Mouse (Mus musculus): Measurements from ENCODE around the gene Ctsf. TPM values are rescaled to one million over a fixed set of nuclear protein-coding genes. Genes with fewer than 3 reads are reported as not detected.
"Not testable (repeated sequence)": the region's sequence is repeated elsewhere in the genome, so short reads cannot be mapped to it uniquely, and the experiment has no call there.

Gene Ctsf
- 62.7 and 63.9 TPM in 2 replicates for polyA plus RNA-seq (2015; fragmentation: Nextera tagmentation; extraction: Ambion mirVana)

DNA sequence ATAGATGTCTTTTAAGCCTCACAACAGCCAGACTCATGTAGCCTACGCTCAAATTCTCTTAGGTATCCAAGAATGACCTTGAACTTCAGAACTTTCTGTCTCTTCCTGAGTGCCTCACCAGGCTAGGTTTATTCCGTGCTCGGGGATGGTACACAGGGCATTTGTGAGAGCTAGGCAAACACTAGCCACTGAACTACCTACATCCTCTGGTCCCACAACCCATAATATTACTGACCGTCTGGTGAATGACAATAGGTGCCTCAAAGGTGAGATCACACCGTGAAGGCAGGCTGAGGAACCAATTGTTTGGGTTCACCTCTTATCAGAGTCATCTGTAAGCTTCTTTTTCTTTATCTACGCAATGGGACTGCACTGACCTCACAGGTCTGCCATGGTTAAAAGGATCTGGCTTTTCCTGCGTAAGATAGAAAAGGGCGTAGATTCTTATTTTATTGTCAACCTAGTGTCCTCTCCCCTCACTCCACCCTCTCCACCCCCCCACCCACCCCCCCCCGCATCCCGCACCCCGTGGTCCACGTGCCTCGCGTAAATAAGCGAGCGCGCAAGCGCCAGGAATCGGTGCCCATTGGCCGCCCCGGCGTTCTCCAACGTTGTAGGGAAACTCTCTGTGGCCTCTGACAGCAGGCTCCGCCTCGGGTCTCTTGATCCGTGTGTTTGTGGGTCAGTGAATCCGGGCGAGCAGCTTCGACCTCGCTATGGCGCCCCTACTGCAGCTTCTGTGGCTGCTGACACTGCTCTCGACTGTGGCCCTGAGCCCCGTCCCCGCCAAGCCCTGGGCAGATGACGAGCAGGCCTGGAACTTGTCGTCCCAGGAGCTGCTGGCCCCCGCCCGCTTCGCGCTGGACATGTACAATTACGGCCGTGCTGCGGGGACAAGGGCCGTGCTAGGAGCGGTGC lies at the start of gene Ctsf:
TSS of gene Ctsf (plus strand) at position 579 of the 918 bp plus-strand sequence.
- H3K9ac ChIP-seq: peak within 1 kb of the TSS; percentile 57
- no peak within 1 kb of the TSS for H3K27ac ChIP-seq (replicated peaks)

DNA sequence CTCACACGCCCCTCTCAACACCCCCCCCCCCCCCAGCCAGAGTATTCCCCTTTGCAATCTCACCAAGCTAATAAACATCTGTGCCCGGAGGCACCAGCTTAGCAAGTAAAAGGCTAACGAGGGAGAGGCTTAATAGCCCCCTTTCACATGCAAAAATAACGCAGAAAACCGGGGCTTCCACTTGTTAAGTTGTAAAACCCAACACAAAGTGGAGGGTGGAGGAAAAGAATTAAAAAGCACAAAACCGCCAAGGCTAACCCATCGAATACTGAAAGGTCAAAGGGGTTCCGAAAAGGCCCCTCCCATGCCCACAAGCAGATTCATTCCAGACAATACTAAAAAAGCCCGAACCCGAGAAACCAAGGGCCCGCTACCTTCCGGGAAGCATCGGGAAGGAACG lies 44.6 kb upstream of the Ctsf start:
- ATAC-seq (ENCODE audit: insufficient number of reproducible peaks, low FRiP score, low TSS enrichment, low read depth): no peak
- H3K4me2 ChIP-seq (replicated peaks): peak overlapping the region; percentile 64
- H3K27ac ChIP-seq (replicated peaks): peak overlapping the region; percentile 97
- H3K27me3 ChIP-seq: no peaks in the 10 kb centered on the region
- under 1% methylated on average over 14 of the region's 14 CpGs for WGBS
- no peaks in the 10 kb centered on the region for H3K9me3 ChIP-seq (replicated peaks)
- H3K9ac ChIP-seq: peak overlapping the region; percentile 70
- H3K36me3 ChIP-seq: no peaks in the 10 kb centered on the region
- H3K4me1 ChIP-seq: peaks cover 23% of the 10 kb centered on the region
- peak overlapping the region; percentile 93 for H3K4me3 ChIP-seq (replicated peaks)

More for the DNA sequence above, at the start of gene Ctsf:
- Histone ChIP-seq H3K27me3 (no peaks in the 10 kb centered on the region), H3K9me3 (replicated peaks) (no peaks in the 10 kb centered on the region), H3K4me3 (replicated peaks) (peak within 1 kb of the TSS; percentile 58), H3K4me2 (replicated peaks) (peak within 1 kb of the TSS; percentile 95), H3K4me1 (peaks cover 7% of the 10 kb centered on the region; the same call in 1 of the 2 replicates), H3K36me3 (0 out of 2 replicates have a peak, but pooled peaks cover 7% of the 10 kb centered on the region)
- 3% methylated on average over 45 of the region's 45 CpGs for WGBS
- peak; percentile 77; the same call in 1 of the 2 replicates for ATAC-seq (ENCODE audit: insufficient number of reproducible peaks, low FRiP score, low TSS enrichment, low read depth)

DNA sequence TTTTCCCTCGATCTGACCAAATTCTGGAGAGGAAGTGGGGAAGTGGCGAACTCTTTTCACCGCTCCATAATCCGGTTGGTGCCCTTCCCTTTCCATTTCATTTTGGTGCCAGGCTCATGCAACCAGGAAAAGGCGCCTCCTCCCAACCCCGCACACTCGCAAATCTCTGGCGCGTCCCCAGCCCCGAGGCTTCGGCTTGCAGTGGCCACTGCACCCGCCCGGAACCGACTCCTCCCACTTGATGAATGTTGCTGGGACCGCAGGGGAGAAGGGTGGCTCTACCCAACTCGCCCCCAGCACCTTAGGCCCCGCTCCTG lies 44.2 kb upstream of the Ctsf start:
- no peaks in the 10 kb centered on the region for H3K9me3 ChIP-seq (replicated peaks)

DNA sequence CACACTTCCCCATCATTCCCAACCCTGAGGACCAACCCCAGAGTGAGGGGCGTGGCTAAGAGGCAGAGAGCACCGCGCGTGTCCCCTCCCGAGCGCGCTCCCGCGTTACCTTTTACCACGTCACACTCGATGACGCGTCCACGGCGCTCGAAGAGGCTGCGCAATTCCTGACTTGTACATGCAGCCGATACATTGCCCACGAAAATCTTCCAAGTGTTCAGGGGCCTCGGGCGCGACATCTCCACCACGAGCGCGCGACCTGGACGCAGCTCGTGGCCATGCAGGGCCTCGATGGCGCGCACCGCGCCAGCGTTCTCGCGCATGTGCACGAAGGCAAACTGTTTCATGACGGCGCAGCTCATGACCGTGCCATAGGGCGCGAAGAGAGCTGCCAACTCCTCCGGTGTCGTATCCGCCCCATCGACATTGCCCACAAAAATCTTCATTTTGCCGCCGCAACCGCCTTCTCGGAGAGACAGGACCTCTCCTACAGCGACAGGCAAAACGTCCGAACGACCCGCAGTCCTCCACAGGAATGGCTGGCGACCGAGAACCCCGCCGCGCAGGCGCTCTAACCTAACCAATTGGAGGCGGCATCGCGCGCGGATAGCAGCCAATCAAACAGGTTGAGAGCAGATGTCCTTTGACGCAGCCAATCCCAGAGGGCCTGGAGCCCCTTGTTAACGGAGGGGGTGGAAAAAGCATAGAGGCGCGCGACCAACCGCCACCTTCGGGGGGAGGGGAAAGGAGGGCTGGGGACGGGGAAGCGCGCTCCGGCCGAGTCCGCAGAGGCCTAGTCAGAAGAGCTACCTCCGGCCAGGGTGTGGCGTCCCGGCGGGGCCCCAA lies 43.6 kb upstream of the Ctsf start, which contains the start of the genes Gm21992 and Rbm14:
TSS of gene Gm21992 (minus strand) at position 550 of the 846 bp plus-strand sequence.
TSS of gene Rbm14 (minus strand) at position 572 of the 846 bp plus-strand sequence.
- ATAC-seq (ENCODE audit: insufficient number of reproducible peaks, low FRiP score, low TSS enrichment, low read depth): peak; percentile 98
- Histone ChIP-seq H3K36me3 (no peaks in the 10 kb centered on the region), H3K4me3 (replicated peaks) (peak within 1 kb of the TSS; percentile 93), H3K9me3 (replicated peaks) (no peaks in the 10 kb centered on the region), H3K4me2 (replicated peaks) (peak within 1 kb of the TSS; percentile 64), H3K4me1 (peaks cover 23% of the 10 kb centered on the region), H3K9ac (peak within 1 kb of the TSS; percentile 70), H3K27ac (replicated peaks) (peak within 1 kb of the TSS; percentile 97), H3K27me3 (no peaks in the 10 kb centered on the region)
- under 1% methylated on average over 83 of the region's 83 CpGs for WGBS

More for the DNA sequence above, 44.2 kb upstream of the Ctsf start:
- no peak for ATAC-seq (ENCODE audit: insufficient number of reproducible peaks, low FRiP score, low TSS enrichment, low read depth)
- WGBS: under 1% methylated on average over 17 of the region's 17 CpGs
- Histone ChIP-seq H3K9ac (peak overlapping the region; percentile 70), H3K27me3 (no peaks in the 10 kb centered on the region), H3K4me2 (replicated peaks) (peak overlapping the region; percentile 64), H3K4me1 (peaks cover 23% of the 10 kb centered on the region), H3K36me3 (no peaks in the 10 kb centered on the region), H3K4me3 (replicated peaks) (peak overlapping the region; percentile 93), H3K27ac (replicated peaks) (peak overlapping the region; percentile 97)

DNA sequence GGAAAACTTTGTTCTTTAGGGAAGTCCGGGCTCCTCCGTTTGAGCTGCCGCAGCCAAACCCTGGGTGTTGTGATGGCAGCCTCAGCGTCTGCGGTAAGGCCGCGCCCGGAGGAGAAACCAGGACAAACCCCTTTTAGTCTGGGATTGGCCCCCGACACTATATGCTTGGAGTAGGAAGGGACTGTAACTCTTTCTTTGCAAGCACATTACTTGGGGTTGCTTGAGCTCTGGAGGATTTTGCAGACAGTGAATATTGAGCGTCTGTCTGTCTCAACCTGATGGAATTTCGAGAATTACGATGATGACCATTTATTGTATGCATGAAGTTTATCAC lies 43.1 kb upstream of the Ctsf start:
- Histone ChIP-seq H3K27me3 (no peaks in the 10 kb centered on the region), H3K4me2 (replicated peaks) (peak overlapping the region; percentile 64), H3K4me3 (replicated peaks) (peak overlapping the region; percentile 93), H3K27ac (replicated peaks) (peak overlapping the region; percentile 97), H3K36me3 (no peaks in the 10 kb centered on the region), H3K9ac (peak overlapping the region; percentile 62), H3K4me1 (peaks cover 23% of the 10 kb centered on the region), H3K9me3 (replicated peaks) (no peaks in the 10 kb centered on the region)
- peak; percentile 64 for ATAC-seq (ENCODE audit: insufficient number of reproducible peaks, low FRiP score, low TSS enrichment, low read depth)
- 3% methylated on average over 12 of the region's 12 CpGs for WGBS

DNA sequence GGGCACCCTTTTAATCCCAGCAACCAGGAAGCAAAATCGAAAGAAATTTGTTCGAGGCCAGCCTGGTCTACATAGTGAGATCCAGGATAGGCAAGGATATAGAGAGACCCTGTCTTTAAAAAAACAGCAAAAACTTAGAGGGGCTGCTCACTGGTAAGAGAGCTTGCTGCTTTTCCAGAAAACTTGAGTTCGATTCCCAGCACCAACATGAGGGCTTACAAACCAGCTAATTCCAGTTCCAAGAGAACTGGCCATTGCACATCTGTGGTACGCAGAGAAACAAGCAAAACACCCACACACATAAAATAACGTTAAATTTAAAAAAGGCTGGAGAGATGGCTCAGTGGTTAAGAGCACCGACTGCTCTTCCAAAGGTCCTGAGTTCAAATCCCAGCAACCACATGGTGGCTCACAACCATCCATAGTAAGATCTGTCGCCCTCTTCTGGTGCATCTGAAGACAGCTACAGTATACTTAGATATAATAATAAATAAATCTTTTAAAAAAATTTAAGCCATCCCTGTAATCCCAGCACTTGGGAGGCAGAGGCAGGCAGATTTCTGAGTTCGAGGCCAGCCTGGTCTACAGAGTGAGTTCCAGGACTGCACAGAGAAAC lies 42.5 kb upstream of the Ctsf start:
- H3K9ac ChIP-seq: peak overlapping the region; percentile 62; the same call in 1 of the 2 replicates
- not testable (repeated sequence) for H3K27me3 ChIP-seq; H3K9me3 ChIP-seq (replicated peaks); H3K36me3 ChIP-seq; ATAC-seq (ENCODE audit: insufficient number of reproducible peaks, low FRiP score, low TSS enrichment, low read depth)
- peak overlapping the region; percentile 93 for H3K4me3 ChIP-seq (replicated peaks)
- peak overlapping the region; percentile 97 for H3K27ac ChIP-seq (replicated peaks)
- peaks cover 23% of the 10 kb centered on the region for H3K4me1 ChIP-seq
- peak overlapping the region; percentile 64 for H3K4me2 ChIP-seq (replicated peaks)
- WGBS: 77% methylated on average over 8 of the region's 8 CpGs

DNA sequence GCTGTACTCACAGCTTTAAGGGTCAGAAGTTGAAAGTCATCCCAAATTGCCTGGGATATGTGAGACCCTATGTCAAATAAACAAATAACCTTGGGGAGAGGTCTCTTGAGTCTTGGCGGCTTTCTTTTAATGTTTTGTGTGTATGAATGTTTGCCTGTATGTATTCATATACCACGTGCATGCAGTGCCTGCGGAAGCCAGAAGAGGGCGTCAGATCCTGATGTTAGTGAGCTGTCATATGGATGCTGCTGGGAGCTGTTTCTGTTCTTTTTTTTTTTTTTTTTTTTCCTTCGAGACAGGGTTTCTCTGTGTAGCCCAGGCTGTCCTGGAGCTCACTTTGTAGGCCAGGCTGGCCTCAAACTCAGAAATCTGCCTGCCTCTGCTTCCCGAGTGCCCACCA lies 41.9 kb upstream of the Ctsf start:
- H3K4me3 ChIP-seq (replicated peaks): no peak overlapping the region
- no peaks in the 10 kb centered on the region for H3K9me3 ChIP-seq (replicated peaks)
- 76% methylated on average over 6 of the region's 6 CpGs for WGBS
- H3K36me3 ChIP-seq: no peaks in the 10 kb centered on the region
- ATAC-seq (ENCODE audit: insufficient number of reproducible peaks, low FRiP score, low TSS enrichment, low read depth): no peak
- H3K4me1 ChIP-seq: peaks cover 21% of the 10 kb centered on the region
- no peak overlapping the region for H3K27ac ChIP-seq (replicated peaks)
- H3K27me3 ChIP-seq: no peaks in the 10 kb centered on the region
- H3K9ac ChIP-seq: no peak overlapping the region
- no peak overlapping the region for H3K4me2 ChIP-seq (replicated peaks)

DNA sequence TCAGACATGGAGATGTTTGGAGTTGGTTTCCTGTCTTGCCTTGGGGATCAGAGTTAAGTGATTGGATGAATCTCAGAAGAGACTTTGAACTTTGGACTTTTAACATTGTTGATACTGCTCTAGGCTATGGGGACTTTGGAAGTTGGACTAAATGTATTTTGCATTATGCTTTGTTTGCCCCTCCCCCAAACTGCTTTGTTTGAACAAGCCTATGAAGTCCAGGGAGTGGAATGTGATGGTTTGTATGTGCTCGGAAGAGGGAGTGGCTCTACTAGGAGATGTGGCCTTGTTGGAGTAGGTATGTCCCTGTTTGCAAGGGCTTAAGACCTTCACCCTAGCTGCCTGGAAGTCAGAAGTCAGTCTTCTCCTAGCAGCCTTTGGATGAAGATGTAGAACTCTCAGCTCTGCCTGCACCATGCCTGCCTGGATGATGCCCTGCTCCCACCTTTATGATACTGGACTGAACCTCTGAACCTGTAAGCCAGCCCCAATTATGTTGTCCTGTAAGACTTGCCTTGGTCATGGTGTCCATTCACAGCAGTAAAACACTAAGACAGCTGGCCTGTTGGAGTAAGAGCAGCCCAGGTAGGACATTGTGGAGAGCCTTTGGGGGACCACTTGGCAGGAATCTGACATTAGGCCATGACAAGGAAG lies 37.6 kb upstream of the Ctsf start:
- no peak overlapping the region for H3K27ac ChIP-seq (replicated peaks)
- no peak overlapping the region for H3K4me3 ChIP-seq (replicated peaks)
- H3K9ac ChIP-seq: no peak overlapping the region
- no peaks in the 10 kb centered on the region for H3K36me3 ChIP-seq
- no peaks in the 10 kb centered on the region for H3K27me3 ChIP-seq
- no peak overlapping the region for H3K4me2 ChIP-seq (replicated peaks)
- ATAC-seq (ENCODE audit: insufficient number of reproducible peaks, low FRiP score, low TSS enrichment, low read depth): no peak
- H3K4me1 ChIP-seq: 0 out of 2 replicates have a peak, but pooled peaks cover 2% of the 10 kb centered on the region
- 35% methylated on average over 1 of the region's 1 CpGs for WGBS
- no peaks in the 10 kb centered on the region for H3K9me3 ChIP-seq (replicated peaks)

DNA sequence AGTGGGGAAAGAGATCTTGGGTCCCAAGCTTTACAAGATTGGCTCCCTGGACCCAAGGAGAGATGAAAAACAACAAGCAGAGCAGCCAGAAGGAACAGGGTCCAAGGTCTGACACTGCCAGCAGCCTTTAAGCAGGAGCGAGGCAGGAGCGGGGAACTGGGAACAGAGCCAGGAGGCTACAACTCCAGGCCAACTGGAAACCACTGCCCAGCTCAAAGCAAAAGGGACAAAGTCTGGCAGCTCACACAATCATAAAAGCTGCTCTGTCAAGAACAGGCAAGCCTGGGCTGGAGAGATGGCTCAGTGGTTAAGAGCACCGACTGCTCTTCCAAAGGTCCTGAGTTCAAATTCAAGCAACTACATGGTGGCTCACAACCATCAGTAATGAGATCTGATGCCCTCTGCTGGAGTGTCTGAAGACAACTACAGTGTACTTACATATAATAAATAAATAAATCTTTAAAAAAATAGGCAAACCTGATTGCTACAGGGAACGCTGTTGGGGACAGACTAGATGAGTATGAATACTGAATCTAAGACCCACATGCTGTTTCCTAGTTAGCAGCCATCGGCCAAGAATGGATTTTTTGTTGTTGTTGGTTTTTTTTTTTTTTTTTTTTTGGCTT lies 34.1 kb upstream of the Ctsf start:
- peak; percentile 47; the same call in 1 of the 2 replicates for ATAC-seq (ENCODE audit: insufficient number of reproducible peaks, low FRiP score, low TSS enrichment, low read depth)
- WGBS: 59% methylated on average over 5 of the region's 5 CpGs
- Histone ChIP-seq H3K4me2 (replicated peaks) (no peak overlapping the region), H3K27ac (replicated peaks) (no peak overlapping the region), H3K36me3 (peaks cover 21% of the 10 kb centered on the region), H3K4me1 (no peaks in the 10 kb centered on the region), H3K9ac (no peak overlapping the region), H3K4me3 (replicated peaks) (no peak overlapping the region), H3K9me3 (replicated peaks) (no peaks in the 10 kb centered on the region), H3K27me3 (no peaks in the 10 kb centered on the region)

DNA sequence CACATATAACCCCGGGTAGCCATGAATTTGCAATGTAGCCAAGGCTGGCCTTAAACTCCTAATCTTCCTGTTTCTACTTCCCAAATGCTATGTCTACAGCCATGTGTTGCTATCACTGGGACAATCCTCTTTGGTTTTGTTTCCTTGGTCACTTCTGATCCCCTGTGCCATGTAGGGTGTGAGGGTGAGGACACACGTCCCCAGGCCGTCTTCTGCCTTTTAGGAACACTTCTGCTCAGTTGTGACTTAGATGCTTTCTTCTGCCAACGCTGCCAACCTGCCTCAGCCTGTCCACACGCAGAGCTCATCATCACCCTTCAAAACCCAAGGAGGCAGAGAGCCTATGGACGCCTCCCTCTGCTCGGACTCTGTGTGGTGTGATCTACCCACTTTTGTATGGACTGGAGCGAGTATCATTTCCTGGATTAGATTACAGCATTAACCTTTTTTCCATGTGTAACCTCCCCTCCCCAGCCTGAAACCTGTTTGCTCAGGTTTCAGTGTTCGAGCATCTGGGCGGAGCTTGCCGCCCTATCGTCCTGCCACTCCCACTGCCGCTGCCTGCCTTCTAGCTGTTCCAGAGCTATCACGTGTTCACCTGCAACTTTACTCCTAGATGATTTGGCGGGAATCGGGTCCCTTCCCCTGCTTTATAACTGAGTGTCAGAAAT lies 26.4 kb upstream of the Ctsf start:
- no peak overlapping the region; the same call in 1 of the 2 replicates for H3K27ac ChIP-seq (replicated peaks)
- peaks cover 47% of the 10 kb centered on the region for H3K36me3 ChIP-seq

More for the DNA sequence above, 26.4 kb upstream of the Ctsf start:
- H3K9me3 ChIP-seq (replicated peaks): no peaks in the 10 kb centered on the region
- H3K4me1 ChIP-seq: no peaks in the 10 kb centered on the region; the same call in 1 of the 2 replicates
- no peak overlapping the region for H3K4me3 ChIP-seq (replicated peaks)
- no peak overlapping the region for H3K9ac ChIP-seq
- H3K4me2 ChIP-seq (replicated peaks): peak overlapping the region; percentile 8; the same call in 1 of the 2 replicates
- WGBS: 43% methylated on average over 16 of the region's 16 CpGs
- H3K27me3 ChIP-seq: no peaks in the 10 kb centered on the region
- no peak for ATAC-seq (ENCODE audit: insufficient number of reproducible peaks, low FRiP score, low TSS enrichment, low read depth)
